Mouse (Mus musculus): ENCODE results near the gene Slc17a7.
"Not testable (repeated sequence)": the region's sequence is repeated elsewhere in the genome, so short reads cannot be mapped to it uniquely, and the experiment has no call there.

The Slc17a7 gene

GRCm38 (mm10) chr7:45154096-45154992 is 9.4 kb upstream of the Slc17a7 start, which contains the start of the genes Pih1d1 and Aldh16a1:
Gene Pih1d1 (plus strand): TSS chr7:45154303.
Gene Aldh16a1 (minus strand): TSS chr7:45154584.
- DNase-seq (ENCODE audit: low read depth, low spot score), result peak; percentile 95

DNA sequence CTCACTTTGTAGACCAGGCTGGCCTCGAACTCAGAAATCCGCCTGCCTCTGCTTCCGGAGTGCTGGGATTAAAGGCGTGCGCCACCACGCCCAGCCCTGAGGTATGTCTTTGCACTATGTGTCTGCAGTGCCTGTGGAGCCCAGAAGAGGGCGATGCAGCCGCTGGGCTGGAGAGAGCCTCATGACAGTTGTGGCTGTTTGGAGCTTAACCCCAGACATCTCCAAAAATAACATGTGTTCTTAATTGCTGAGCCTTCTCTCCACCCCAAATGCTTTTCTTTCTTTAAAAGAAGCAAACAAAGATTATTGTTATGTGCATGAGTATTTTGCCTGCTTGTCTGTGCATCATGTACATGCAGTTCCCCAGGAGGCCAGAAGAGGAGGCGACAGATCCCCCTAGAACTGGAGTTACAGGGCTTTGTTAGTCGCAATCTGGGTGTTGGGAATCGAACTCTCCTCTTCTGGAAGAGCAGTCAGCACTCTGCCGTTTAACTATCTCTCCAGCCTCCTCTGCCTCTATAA is 8.7 kb upstream of the Slc17a7 start:
- DNase-seq (ENCODE audit: low read depth, low spot score), result peak; percentile 54

- DNase-seq (ENCODE audit: low read depth, low spot score), result no peak
These were observed 8.2 kb upstream of the Slc17a7 start for GRCm38 (mm10) chr7:45155590-45155989.

- DNase-seq (ENCODE audit: low read depth, low spot score), result no peak
These were observed 7.5 kb upstream of the Slc17a7 start for GRCm38 (mm10) chr7:45156206-45156605.

DNA sequence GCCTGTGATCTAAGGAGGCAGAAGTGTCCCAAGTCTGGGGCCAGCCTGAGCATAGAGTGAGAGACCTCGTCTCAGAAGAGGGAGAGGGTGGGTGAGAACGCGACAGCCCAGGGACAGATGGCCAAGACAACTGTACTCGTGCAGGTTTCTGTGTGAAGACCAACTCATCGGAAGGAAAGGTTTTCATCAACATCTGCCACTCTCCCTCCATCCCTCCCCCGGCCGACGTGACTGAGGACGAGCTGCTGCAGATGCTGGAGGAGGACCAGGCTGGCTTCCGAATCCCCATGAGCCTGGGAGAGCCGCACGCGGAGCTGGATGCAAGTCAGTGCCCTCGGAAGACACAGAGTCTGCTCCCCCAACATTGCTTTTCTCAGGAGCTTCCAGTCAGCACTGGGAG is 6.3 kb upstream of the Slc17a7 start:
- no peak for DNase-seq (ENCODE audit: low read depth, low spot score)

DNA sequence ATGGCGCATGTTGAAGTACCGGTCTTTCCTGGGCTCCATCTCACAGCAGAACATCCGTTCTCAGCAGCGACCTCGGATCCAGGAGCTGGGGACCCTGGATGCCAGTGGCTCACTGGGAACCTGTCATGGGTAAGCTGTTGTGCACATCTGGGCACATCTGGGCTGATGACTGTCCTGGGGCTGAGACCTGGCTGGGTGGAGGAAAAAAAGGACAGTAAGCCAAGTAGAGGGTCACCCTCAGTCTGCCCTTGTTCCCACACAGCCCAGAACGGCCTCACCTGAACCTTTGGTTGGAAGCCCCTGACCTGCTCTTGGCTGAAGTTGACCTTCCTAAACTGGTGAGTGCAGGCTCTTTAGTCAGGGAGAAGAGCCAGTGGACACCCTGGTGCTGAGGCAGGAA is 4.8 kb upstream of the Slc17a7 start:
- no peak for DNase-seq (ENCODE audit: low read depth, low spot score)

DNA sequence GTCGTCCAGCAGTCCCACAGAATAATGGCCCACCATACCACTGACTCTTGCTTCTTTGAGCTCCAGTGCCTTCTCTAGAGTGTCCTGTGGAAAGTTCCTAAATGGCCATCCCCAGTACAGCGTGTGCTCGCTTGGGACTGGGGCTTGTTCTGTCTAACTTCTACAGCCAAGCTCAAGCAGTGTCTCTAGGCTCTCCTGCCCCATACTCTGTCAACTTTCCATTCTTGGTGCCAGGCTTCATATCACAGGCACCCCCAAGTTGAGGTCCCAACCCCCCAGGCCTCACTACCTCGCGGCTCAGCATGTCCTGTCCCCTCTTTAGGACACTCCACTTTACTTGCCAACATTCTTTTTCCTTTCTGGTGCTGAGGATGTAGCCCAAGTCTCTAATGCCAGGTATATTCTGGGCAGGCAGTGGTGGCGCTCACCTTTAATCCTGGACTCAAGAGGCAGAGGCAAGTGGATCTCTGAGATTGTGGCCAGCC is 3.4 kb upstream of the Slc17a7 start:
- DNase-seq (ENCODE audit: low read depth, low spot score), result no peak

DNA sequence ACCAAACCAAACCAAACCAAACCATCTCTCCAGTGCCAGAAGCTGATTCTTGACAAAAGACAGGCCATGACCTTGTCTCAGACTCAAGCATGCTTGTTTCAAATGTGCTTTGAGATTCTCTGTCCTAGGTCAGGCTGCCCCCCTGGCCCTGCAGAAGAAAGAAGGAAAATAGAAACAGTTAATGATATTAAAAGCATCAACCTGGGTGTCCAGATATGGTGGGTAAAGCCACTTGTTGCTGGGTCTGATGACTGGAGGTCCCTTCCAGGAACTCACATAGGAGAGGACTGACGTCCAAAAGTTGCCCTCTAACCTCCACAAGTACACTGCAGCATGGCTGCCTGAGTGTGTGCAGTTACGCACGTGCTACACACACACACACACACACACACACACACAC is 2.9 kb upstream of the Slc17a7 start:
- DNase-seq (ENCODE audit: low read depth, low spot score), result no peak

- DNase-seq (ENCODE audit: low read depth, low spot score), result peak; percentile 88
These were observed 1.9 kb upstream of the Slc17a7 start for GRCm38 (mm10) chr7:45161612-45162473.

DNA sequence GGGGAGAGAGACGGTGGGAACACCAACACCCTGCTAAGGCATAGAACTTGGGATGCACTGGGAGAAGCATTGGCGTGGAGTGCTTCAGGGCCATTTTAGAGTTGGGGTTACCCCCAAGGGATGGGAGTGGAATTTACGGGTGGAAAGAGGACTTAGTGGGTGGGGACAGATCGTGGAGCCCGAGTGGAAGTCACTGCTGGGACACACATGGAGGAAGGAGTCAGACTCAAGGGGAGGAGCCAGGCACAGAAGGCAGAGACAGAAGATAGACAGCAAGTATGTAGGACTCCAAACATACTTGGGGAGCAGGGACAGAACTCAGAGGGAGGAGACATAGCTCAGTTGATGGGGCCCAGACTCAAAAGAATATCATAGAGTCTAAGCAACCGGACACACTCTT is 1.2 kb upstream of the Slc17a7 start:
- DNase-seq (ENCODE audit: low read depth, low spot score), result no peak

- no peak for DNase-seq (ENCODE audit: low read depth, low spot score)
These were observed 643 bp upstream of the Slc17a7 start for GRCm38 (mm10) chr7:45162996-45163615.

GRCm38 (mm10) chr7:45164833-45165232 is 1.1 kb downstream of the Slc17a7 start:
- no peak for DNase-seq (ENCODE audit: low read depth, low spot score)

GRCm38 (mm10) chr7:45165701-45166100 is 2.0 kb downstream of the Slc17a7 start:
- no peak for DNase-seq (ENCODE audit: low read depth, low spot score)

DNA sequence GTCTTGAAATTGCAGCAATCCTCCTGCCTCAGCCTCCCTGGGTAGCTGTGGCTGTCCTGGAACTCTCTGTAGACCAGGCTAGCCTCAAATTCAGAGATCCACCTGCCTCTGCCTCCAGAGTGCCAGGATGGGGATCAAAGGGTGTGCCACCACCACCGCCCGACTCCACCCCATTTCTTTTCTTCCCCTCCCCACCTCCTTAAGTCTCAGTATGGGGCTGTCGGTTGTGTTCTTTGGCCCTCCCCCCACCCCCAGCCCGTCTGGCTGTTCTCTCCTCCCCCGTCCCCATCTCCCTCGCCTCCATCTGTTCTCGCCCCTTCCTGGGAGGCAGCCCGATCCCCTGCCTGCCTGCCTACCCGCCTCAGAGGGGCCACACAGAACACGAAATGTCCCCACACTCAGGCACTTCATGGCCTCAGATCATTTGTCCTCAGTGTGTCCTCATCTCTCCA is 3.2 kb downstream of the Slc17a7 start:
- no peak for DNase-seq (ENCODE audit: low read depth, low spot score)

GRCm38 (mm10) chr7:45167761-45168445 is 4.2 kb downstream of the Slc17a7 start:
- DNase-seq (ENCODE audit: low read depth, low spot score), result peak; percentile 41

- DNase-seq (ENCODE audit: low read depth, low spot score), result no peak
These were observed 4.9 kb downstream of the Slc17a7 start for GRCm38 (mm10) chr7:45168656-45169055.

DNA sequence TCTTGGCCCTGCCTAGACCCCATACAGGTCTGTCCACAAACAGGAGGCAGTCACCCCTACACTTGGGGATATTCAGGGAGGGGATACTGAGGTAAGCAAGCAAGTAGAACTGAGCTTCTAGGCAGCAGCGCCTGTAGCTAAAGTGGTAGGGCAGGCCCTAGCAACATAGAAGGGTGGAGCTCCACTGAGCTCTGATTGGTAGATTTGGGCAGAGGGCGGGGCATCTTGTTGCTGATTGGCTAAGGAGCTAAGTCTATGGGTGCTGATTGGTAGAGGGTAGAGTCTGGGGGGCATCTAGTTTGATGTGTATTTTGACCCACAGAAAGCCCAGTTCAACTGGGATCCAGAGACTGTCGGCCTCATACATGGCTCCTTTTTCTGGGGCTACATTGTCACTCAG is 5.7 kb downstream of the Slc17a7 start:
- no peak for DNase-seq (ENCODE audit: low read depth, low spot score)

- no peak for DNase-seq (ENCODE audit: low read depth, low spot score)
These were observed 9.2 kb downstream of the Slc17a7 start for GRCm38 (mm10) chr7:45172974-45173373.

GRCm38 (mm10) chr7:45173772-45174171 is 10.0 kb downstream of the Slc17a7 start:
- not testable (repeated sequence) for DNase-seq (ENCODE audit: low read depth, low spot score)

- no peak for DNase-seq (ENCODE audit: low read depth, low spot score)
These were observed 11.0 kb downstream of the Slc17a7 start for GRCm38 (mm10) chr7:45174567-45175280.

All from mesoderm, embryonic 11.5 days (tissue).